Mouse (Mus musculus): ENCODE results near the gene Cyp46a1. TPM values are rescaled to one million over a fixed set of nuclear protein-coding genes. Genes with fewer than 3 reads are reported as not detected.

Gene Cyp46a1
- total and polyA plus RNA-seq, 3 experiments, result not detected

GRCm38 (mm10) chr12:108311741-108312290, 22.4 kb upstream of the Cyp46a1 start:
- Histone ChIP-seq H3K27me3 (replicated peaks) (peaks cover 33% of the 10 kb centered on the region), H3K4me2 (ENCODE audit: insufficient read depth, low read depth, poor library complexity, severe bottlenecking) (no peak overlapping the region), H3K9me3 (replicated peaks; ENCODE audit: low read length) (peaks cover 7% of the 10 kb centered on the region), H3K4me3 (replicated peaks in 1 of 3; ENCODE audit: low read depth in 2 of 3, low read length in 2 of 3, poor library complexity in 1 of 3) (no peak overlapping the region), H3K79me2 (replicated peaks; ENCODE audit: control insufficient read depth, extremely low read depth, insufficient read depth, poor library complexity, severe bottlenecking) (no peaks in the 10 kb centered on the region), H3K9ac (ENCODE audit: insufficient read depth, low read depth) (no peak overlapping the region), H3K36me3 (replicated peaks in 1 of 2; ENCODE audit: control insufficient read depth in 1 of 2, insufficient read depth in 1 of 2, low read length in 1 of 2) (no peaks in the 10 kb centered on the region), H3K27ac (ENCODE audit: insufficient read depth, low read depth) (no peak overlapping the region), H3K4me1 (ENCODE audit: control insufficient read depth in 1 of 2, insufficient read depth in 2 of 2) (peaks cover 0 to 23% of the 10 kb centered on the region in 2 experiments; a peak in 2 of 4 replicates)
- TF ChIP-seq CHD1 (IDR thresholded peaks at IDR 0.05; ENCODE audit: low read depth, low read length) (no peak), POLR2AphosphoS2 (IDR thresholded peaks at IDR 0.05; ENCODE audit: low read depth, low read length) (no peak), MEF2A (IDR thresholded peaks at IDR 0.05; ENCODE audit: borderline replicate concordance, low read depth, low read length) (no peak), ZMIZ1 (IDR thresholded peaks at IDR 0.05; ENCODE audit: low read depth, low read length) (no peak), TBP (conservative IDR thresholded peaks at IDR 0.05; ENCODE audit: low read depth, low read length) (no peak), MXI1 (IDR thresholded peaks at IDR 0.05; ENCODE audit: low read depth, low read length) (no peak), CHD2 (IDR thresholded peaks at IDR 0.05; ENCODE audit: low read length) (no peak), MAZ (IDR thresholded peaks at IDR 0.05; ENCODE audit: low read depth, low read length) (no peak), ZNF384 (IDR thresholded peaks at IDR 0.05; ENCODE audit: low read depth, low read length) (no peak), JUN (IDR thresholded peaks at IDR 0.05; ENCODE audit: insufficient read depth, low read depth, low read length) (no peak)
- in situ Hi-C loops (cut with MboI; ENCODE audit: low pct_ligation_motif_present, low pct_unique_long_range_greater_than_20kb, low sequenced_read_pairs), result no loop called here
- dilution Hi-C loops (cut with MboI; ENCODE audit: extremely low pct_ligation_motif_present, extremely low pct_unique_long_range_greater_than_20kb, low sequenced_read_pairs), result no loop called here
- DNase-seq (ENCODE audit: extremely low read depth), result no peak

- peaks cover 36% of the 10 kb centered on the region for H3K27me3 ChIP-seq (replicated peaks)
- peaks cover 7% of the 10 kb centered on the region for H3K9me3 ChIP-seq (replicated peaks; ENCODE audit: low read length)
- H3K4me3 ChIP-seq (replicated peaks in 1 of 3; ENCODE audit: low read depth in 2 of 3, low read length in 2 of 3, poor library complexity in 1 of 3), result no peak overlapping the region
- no peak overlapping the region for H3K4me2 ChIP-seq (ENCODE audit: insufficient read depth, low read depth, poor library complexity, severe bottlenecking)
- in situ Hi-C loops (cut with MboI; ENCODE audit: low pct_ligation_motif_present, low pct_unique_long_range_greater_than_20kb, low sequenced_read_pairs) (no loop called here), dilution Hi-C loops (cut with MboI; ENCODE audit: extremely low pct_ligation_motif_present, extremely low pct_unique_long_range_greater_than_20kb, low sequenced_read_pairs) (no loop called here)
- H3K4me1 ChIP-seq (ENCODE audit: control insufficient read depth in 1 of 2, insufficient read depth in 2 of 2), result peaks cover 0 to 29% of the 10 kb centered on the region in 2 experiments; a peak in 2 of 4 replicates
- no peak overlapping the region for H3K9ac ChIP-seq (ENCODE audit: insufficient read depth, low read depth)
- no peak overlapping the region for H3K27ac ChIP-seq (ENCODE audit: insufficient read depth, low read depth)
- H3K79me2 ChIP-seq (replicated peaks; ENCODE audit: control insufficient read depth, extremely low read depth, insufficient read depth, poor library complexity, severe bottlenecking), result no peaks in the 10 kb centered on the region
- no peak for TF ChIP-seq ZC3H11A (IDR thresholded peaks at IDR 0.05; ENCODE audit: low read depth, low read length)
- no peak for DNase-seq (ENCODE audit: extremely low read depth)
- no peaks in the 10 kb centered on the region for H3K36me3 ChIP-seq (replicated peaks in 1 of 2; ENCODE audit: control insufficient read depth in 1 of 2, insufficient read depth in 1 of 2, low read length in 1 of 2)
Observed at GRCm38 (mm10) chr12:108312432-108312851, 21.7 kb upstream of the Cyp46a1 start.

GRCm38 (mm10) chr12:108313244-108313772, 20.9 kb upstream of the Cyp46a1 start:
- H3K27ac ChIP-seq (ENCODE audit: insufficient read depth, low read depth), result no peak overlapping the region
- H3K4me3 ChIP-seq (replicated peaks in 1 of 3; ENCODE audit: low read depth in 2 of 3, low read length in 2 of 3, poor library complexity in 1 of 3), result no peak overlapping the region
- TF ChIP-seq JUND (conservative IDR thresholded peaks at IDR 0.05; ENCODE audit: low read depth, low read length), result no peak
- H3K4me1 ChIP-seq (ENCODE audit: control insufficient read depth in 1 of 2, insufficient read depth in 2 of 2), result peaks cover 0 to 29% of the 10 kb centered on the region in 2 experiments; a peak in 2 of 4 replicates
- in situ Hi-C loops (cut with MboI; ENCODE audit: low pct_ligation_motif_present, low pct_unique_long_range_greater_than_20kb, low sequenced_read_pairs) (no loop called here), dilution Hi-C loops (cut with MboI; ENCODE audit: extremely low pct_ligation_motif_present, extremely low pct_unique_long_range_greater_than_20kb, low sequenced_read_pairs) (no loop called here)
- peaks cover 35% of the 10 kb centered on the region for H3K27me3 ChIP-seq (replicated peaks)
- H3K9me3 ChIP-seq (replicated peaks; ENCODE audit: low read length), result peaks cover 7% of the 10 kb centered on the region
- H3K9ac ChIP-seq (ENCODE audit: insufficient read depth, low read depth), result no peak overlapping the region
- H3K79me2 ChIP-seq (replicated peaks; ENCODE audit: control insufficient read depth, extremely low read depth, insufficient read depth, poor library complexity, severe bottlenecking), result no peaks in the 10 kb centered on the region
- no peaks in the 10 kb centered on the region for H3K36me3 ChIP-seq (replicated peaks in 1 of 2; ENCODE audit: control insufficient read depth in 1 of 2, insufficient read depth in 1 of 2, low read length in 1 of 2)
- no peak overlapping the region for H3K4me2 ChIP-seq (ENCODE audit: insufficient read depth, low read depth, poor library complexity, severe bottlenecking)
- no peak for DNase-seq (ENCODE audit: extremely low read depth)
